Mouse (Mus musculus) thymus, adult 2 months (tissue): ENCODE measurements around the gene Il11.

Source experiments
- CTCF ChIP-seq: fragments of 200-500 bp; IDR thresholded peaks from 2 replicates; pipeline ENCODE4 v1.5.1; 2012; ENCODE audit warnings: mild to moderate bottlenecking, control low read depth, low read length, moderate library complexity, borderline replicate concordance; ENCODE audit not compliant: control insufficient read depth, poor library complexity, insufficient read depth; ENCODE audit errors: extremely low read depth
- POLR2A ChIP-seq: fragments of 200-500 bp; IDR thresholded peaks from 2 replicates; pipeline ENCODE4 v1.6.1; 2012; ENCODE audit warnings: mild to moderate bottlenecking, low read length, control low read depth, moderate library complexity; ENCODE audit not compliant: control insufficient read depth, poor library complexity, insufficient read depth; ENCODE audit errors: extremely low read depth

GRCm38 (mm10) chr7:4825365-4825764, 42.7 kb upstream of the Il11 start:
- TF ChIP-seq CTCF (no peak), POLR2A (no peak)
